Mouse (Mus musculus) embryonic fibroblast, embryonic 13.5 days (primary cell): Measurements from ENCODE around the gene Fam151a.

ENCODE experiments used
- CTCF ChIP-seq: IDR thresholded peaks from 2 replicates; pipeline ENCODE4 v1.5.1; 2011; ENCODE audit warnings: mild to moderate bottlenecking, control low read depth, low read length, moderate library complexity, borderline replicate concordance; ENCODE audit not compliant: insufficient read depth
- POLR2A ChIP-seq: IDR thresholded peaks from 2 replicates; pipeline ENCODE4 v1.6.1; 2011; ENCODE audit warnings: low read depth, mild to moderate bottlenecking, control low read depth, low read length, moderate library complexity

DNA sequence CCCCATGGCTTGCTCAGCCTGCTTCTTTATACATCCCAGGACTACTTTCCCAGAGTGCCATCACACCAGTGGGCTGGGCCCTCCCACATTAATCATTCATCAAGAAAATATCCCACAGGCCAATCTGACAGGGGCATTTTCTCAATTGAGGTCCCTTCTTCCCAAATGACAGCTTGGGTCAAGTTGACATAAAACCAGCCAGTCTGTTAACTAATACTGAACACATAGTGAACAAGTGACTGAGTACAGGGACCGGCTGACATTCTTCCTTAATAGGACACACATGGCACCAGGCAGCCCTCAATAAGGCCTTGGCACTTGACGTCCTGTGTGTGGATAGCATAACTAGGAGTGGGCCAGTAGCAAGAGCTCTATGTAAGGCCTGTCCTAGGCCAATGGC, 35.6 kb downstream of the Fam151a start:
- no peak for TF ChIP-seq CTCF
- TF ChIP-seq POLR2A: no peak
